Mouse (Mus musculus) mouse embryonic stem cell (cell line): ENCODE measurements around the gene Rictor.
"Not testable (repeated sequence)": the region's sequence is repeated elsewhere in the genome, so short reads cannot be mapped to it uniquely, and the experiment has no call there.

ENCODE experiments used
- in situ Hi-C, 2 experiments: fragments of 300-500 bp; cut with MboI; formaldehyde crosslinking; loops; 1 replicate in 1 of 2; 3 replicates in 1 of 2; pipeline ENCODE4 v1.14.3; 2019 to 2020; ENCODE audit warnings: low sequenced_read_pairs in 2 of 2, low pct_unique_long_range_greater_than_20kb in 1 of 2, mixed read lengths in 1 of 2; ENCODE audit not compliant: unreplicated experiment in 1 of 2

Rictor gene

DNA sequence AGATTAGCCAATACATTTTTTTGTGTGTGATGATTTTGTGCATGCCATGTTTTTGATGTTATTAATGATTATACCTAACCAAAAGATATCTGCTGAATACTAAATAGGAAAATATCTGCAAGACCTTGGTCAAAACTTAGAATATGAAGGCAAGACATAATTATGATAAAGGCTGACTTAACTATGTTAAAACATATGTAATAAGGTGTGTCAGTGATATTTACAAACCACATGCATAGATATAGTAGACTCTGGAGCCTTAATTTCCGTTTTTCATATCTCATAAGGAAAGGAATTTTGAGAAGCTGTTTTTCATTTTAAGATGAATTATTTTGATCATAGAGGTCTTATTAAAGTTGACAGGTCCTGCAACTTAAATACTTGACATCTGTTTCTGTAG, 16.3 kb downstream of the Rictor start:
- in situ Hi-C loops = no loop called here

DNA sequence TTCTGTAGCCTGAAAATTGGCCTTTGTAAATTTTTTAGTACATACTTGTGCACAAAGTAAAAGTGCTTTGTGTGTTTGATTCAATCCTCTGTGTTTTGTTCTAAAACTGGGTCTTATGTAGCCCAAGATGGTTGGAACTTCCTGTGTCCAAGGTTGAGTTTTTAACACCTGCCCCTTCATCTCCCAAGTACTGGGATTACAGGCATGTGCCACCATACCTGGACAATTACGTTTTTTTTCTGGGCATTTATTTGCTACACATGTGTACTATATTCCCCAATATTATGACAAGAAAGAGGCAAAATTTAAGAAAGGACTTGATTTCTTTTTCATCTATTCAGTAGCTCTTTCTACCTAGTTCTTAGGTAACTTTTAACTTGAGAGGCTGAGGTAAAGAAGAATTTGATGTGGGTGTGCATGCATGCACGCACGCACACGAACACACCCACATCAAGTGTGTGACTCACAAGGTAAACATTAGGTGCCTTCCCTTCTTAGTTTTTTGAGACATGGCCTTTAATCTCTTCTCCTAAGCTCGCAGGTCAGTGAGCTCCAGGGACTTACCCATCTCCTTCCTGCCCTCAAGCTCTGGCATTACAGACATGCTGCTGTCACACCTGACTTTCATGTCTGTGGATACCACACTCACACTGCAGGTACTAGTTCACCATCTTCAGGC, 18.1 kb downstream of the Rictor start:
- in situ Hi-C loops = no loop called here

DNA sequence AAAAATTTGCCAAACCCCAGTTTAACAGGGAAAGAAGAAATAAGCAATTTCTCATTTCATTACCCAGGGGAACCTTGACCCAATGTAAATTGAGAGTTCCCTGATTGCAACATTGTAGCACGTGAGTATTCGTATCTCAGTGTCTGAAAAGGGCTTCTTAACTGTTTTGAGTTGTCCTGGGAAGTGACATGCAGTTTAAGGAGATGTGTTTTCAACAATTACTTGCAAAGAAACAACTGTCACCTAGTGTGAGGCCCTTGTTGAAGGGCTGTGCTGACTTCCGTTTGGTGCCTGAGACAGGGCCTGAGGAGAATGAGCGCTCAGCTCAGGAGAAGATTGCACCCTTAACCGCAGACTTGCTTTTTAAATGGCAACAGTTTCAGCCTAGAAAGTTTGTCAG, 24.9 kb downstream of the Rictor start:
- in situ Hi-C loops = no loop called here

DNA sequence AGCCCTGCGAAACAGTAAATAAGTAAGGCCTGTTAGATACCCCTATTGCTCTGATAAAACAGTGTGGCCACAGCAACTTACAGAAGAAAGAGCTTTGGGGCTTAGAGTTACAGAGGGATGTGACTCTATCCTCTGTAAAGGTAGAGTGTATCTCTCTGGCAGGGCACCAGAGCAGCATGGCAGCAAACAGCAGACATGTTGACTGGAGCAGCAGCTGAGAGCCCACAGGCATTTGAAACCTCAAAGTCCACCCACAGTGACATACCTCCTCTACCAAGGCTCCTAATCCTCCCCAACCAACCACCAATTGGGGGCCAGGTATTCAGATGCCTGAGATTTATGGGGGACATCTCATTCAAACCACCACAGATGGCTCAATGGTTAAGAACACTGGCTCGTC, 31.0 kb downstream of the Rictor start:
- in situ Hi-C loops = no loop called here

DNA sequence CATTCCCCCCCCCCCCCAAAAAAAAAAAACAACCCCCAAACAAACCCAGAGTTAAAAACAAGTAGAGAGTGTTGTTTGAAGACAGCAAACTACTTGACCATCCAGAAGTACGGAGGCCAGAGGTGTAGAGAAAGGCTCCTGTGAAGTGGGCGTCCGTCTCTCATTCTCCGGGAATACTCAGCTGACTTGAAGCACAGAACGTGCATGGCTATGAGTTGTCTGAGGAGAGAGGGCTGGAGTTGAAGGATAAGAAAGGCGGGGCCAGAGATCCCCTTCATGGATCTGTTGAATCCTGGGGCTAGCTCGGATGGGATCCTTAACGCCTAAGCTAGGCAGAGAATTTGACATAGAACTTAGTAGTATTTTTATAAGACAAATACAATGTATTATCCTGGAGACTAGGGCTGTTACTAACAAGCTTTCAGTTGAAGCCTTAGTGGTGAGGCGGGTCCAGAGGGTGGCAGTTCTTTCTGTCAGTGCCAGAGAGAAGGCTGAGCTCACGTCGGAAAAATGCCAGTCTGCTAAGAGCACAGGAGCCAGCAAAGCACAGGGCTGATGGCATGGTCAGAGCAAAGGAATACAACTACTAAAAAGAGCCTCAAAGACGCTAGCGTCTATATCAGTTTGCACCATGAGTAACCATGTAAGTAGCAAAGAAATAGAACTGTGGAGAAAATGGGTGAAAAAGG, 34.3 kb downstream of the Rictor start:
- in situ Hi-C loops = no loop called here

DNA sequence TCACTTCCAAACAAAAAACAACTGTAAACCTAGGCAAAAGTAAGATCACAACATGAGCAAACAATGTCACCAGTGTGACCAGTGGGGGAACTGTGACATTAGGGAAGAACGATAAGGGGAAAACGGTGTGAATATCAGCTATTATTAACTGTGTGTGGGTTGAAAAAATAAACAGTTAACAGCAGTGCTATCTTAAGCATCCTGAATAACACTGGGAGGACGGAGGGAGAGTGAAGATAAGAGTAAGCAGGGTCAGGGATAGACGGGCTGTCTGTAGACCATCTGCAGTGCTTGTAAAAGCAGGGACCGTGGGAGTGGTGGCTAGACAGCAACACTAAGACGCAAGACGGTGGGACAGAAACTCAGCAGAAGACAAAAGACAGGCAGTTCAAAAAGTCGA, 35.5 kb downstream of the Rictor start:
- in situ Hi-C loops = no loop called here

DNA sequence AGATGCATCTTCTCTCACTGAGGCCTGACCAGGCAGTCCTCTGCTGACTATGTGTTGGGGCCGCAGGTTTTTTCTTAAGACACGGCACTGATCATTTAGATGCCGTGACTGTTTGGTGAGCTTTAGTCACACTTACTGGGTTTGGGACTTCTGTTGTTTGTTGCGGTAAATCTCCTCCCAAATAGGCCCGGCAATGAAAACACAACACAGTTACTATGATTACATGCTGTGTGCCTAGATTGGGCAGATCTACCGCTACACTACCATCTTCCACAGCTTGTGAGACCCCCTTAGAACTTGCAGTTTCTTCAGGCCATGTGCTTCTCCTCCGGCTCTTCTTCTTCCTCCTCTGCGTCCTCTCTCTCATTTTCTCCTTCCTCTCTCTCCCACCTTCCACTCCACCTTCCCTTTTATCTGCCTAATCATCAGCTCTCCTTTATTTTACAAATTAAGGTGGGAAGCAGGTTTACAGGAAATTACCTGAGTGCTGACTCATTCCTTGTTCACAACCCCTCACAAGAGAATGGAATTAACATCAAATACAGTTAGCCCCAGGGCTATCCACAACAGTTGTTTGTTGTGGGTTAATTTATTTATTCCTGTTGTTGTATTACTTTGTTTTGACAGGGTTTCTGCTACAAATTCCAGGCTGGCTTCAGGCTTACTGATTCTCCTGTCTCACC, 38.3 kb downstream of the Rictor start:
- in situ Hi-C loops = not testable (repeated sequence)

DNA sequence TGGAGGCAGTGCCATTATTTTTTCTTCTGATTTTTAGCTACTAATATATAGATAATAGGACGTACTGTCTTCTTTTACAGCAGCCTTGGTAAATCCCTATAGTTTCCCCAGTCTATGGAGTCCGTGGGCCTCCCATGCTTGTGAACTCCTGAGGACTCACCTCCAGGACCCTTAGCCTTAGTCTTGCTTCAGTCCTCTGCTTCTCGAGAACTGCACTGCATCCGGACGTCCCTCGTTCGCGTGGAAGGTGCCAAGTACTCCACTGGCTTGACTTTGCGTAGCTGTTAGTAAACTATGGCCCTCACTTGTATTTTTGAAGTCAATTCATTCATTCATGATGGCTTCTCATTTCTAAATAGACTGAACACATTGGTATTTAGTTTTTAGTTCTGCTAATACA, 38.8 kb downstream of the Rictor start:
- in situ Hi-C loops = no loop called here

DNA sequence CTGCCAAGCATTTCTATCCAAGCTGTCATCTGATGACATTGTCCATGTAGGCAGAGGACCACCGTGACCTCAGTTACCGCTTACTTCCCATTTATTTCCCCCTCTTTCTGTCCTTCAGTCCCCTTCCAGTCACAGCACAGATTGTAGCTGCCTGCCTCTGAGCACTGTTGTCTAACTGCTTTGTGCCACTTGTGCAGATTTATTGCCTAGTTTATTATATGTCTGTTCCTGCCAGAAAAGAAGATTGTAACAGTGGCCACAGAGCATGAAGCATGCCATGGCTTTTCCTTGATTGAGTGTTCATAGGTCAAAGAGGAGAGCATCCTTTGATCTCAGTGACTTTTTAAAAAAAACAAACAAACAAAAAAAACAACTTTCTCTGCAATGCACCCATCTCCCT, 46.2 kb downstream of the Rictor start:
- in situ Hi-C loops = no loop called here

DNA sequence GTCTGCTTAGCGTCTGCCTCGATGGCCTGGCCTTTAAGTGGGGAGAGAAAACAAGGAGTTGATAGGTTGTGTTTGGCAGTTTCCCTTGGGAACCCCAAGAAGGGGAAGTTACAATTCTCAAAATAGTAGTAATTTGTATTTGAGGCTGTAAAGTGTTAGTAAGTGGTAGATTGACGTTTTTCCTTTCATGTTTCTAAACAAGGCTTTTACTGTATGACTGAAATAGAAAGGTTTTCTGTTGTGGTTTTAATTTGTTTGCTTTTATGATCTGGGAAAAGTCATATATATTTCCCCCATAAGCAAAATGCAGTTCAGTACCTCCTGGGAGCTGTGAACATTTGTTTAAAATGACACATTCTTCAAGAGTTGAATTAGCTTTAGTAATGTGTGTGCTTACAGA, 64.1 kb downstream of the Rictor start:
- in situ Hi-C loops = no loop called here

DNA sequence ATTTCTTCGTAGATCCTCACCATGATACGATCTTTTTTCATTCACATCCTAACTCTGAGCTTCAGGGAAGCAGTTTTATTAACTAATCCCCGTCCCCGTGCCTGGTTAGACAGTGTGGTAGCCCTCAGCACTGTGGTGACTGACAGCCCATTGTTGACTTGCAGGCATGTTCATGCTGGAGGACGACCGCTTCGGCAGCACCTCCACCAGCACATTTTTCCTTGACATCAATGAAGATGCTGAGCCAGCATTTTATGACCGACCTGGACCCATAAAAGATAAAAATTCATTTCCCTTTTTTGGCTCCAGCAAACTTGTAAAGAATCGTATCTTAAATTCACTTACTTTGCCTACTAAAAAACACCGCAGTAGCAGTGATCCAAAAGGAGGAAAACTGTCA, 78.0 kb downstream of the Rictor start:
- in situ Hi-C loops = no loop called here

DNA sequence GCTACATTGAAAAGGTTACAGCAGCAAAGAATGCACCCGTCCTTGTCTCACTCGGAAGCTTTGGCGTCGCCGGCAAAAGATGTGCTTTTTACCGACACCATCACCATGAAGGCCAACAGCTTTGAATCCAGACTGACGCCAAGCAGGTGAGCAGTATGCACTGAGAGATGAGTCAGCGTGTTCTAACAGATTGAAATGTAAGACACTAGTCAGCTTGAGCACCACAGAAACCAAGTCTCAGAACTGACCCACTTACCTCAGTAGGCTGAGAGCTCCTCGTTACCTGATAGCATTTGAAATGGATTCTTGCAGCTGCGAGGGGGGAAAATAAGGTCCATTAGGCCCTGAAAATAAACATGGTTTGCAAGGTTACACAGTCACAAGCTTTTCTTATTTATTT, 79.1 kb downstream of the Rictor start:
- in situ Hi-C loops = no loop called here

DNA sequence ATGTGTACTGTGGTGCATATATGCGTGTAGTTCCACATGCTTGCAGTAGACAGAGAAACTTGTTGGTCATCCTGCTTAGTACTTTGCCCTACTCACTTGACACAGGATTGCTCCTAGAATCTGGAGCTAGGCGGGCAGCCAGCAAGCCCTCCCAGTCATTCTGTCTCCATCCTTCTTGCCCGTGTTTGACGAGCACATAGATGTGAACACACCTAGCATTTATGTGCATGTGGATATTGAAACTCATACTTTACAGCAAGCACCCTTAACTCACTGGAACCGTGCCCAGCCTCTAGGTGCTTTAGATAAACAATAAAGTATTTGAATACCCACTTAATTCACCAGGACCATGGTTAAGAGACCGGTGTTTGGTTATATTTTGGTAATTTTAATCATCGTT, 81.8 kb downstream of the Rictor start:
- in situ Hi-C loops = no loop called here

DNA sequence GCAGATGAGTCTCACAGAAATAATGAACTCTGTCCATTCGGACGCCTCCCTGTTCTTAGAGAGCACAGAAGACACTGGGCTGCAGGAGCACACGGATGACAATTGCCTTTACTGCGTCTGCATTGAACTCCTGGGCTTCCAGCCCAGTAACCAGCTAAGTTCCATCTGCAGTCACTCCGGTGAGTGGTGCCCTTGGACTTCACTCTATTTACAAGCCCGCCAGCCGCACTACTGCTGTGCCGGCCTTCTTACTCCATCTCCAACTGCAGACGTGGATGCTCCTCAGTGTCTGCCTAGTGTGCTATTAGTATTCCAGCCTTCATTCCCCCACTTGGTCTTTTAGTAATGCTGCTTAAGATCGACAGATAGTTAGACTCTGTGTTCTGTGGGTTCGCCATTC, 83.5 kb downstream of the Rictor start:
- in situ Hi-C loops = no loop called here

DNA sequence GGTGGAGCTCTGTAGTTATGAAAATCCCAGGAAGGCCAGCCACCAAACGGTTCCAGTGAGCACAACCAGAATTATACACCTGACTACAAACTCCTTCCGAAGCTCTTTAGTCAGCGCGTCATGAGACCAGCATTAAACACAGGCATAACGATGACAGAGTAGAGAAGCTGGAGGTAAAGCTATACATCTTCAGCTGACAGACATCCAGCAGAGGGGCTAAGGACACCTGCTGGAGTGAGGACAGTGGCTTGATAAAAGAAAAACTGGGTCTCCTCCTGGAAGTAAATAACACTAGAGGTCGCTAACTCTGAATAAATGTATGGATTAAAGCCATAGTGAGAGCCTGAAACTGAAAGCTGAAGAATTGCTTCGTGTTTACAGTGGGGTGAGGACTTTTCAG, 84.7 kb downstream of the Rictor start:
- in situ Hi-C loops = no loop called here

DNA sequence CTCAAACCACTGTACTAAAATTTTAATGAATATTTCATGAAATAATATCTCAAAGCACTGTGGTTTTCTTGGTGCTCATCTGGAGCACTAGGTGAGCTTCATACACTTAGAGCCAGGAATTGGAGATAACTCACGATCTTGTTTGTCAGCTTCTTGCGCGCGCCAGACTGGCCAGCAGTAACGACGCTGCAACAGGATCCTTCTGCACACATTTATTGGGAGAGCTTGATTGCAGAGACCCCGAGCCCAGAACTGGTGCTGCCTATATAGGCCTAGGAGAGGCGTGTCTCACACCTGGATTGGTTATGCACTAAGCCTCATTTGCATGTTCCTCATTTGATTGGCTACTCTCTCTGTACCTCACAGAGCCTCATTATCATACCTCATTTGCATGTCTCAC, 93.0 kb downstream of the Rictor start:
- in situ Hi-C loops = not testable (repeated sequence)

DNA sequence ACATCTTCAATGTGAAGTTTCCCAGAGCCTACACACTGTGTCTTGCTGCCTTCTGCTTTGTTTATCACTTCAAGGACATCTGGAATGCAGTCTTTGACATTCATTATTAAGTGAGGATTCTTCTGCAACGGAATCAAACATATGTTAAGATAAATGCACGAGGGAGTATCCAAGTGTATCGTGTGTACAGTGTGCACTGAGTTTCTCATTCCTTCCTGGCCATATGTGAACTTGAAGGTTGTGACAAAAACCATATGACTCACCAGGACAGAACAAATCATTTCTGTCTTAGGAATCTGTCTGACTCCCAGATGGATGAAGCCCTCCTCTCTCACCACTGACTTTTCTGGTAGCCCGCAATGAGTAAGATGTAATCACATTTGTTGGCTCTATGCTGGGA, 107.6 kb downstream of the Rictor start:
- in situ Hi-C loops = no loop called here

DNA sequence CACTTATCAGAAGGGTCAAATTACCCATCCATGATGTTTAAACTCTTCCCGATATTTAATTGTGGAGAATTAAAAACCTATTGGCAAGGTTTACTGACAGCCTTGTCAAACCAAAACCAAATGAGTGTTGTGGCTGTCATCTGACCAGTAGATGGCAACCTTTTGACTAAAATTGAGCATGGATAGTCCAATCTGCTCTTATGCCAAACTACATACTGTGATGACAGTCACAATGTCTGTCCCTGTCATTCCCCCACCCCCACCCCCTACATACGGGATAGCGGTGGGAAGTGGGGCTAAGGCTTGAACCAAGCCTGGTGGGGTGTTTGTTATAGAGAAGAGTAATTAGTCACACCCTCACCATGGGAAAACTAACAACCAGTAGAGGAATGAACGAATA, 132.0 kb downstream of the Rictor start:
- in situ Hi-C loops = no loop called here

DNA sequence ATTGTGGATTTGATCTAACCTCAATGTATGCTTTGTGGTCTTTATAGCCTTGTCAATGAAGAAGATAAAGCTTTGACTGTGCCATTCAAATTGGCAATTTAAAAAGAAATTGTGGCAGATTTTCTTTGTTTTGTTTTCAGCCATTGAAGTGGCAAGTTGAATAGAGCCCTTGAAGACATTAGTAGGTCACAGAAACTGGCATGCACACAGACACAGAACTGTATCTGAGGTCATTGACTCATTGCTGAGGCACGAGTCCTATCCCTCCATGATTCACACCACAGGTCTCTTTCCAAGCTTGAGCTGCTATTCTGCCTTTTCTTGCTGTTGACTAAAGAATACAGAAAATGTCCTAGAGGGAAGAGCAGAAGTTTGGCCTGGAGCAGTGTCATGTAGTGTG, 141.7 kb downstream of the Rictor start:
- in situ Hi-C loops = no loop called here
